Mouse (Mus musculus): Measurements from ENCODE around the gene Cd79b. TPM values are rescaled to one million over a fixed set of nuclear protein-coding genes. Genes with fewer than 3 reads are reported as not detected.

The Cd79b gene
- polyA plus RNA-seq, 1 experiment: 5.1 TPM

DNA sequence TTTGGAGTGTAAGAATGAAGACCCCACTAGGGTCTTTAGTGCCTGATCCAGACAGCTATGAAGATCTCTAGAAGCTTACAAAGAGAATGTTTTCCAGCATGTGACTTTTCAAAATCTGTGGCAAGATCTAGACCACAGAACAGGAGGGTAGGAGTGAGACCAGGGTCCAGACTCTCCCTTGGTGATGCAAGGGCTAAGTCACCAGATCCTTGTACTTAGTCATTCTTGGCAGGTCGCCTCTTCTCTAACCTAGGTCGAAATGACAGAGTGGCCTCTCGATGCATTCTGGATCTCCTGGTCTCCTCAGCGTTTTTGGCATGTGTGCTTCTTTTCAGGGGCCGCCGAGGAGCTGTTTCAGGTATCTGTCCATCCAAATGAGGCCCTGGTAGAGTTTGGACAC lies 32.1 kb downstream of the Cd79b start:
- Histone ChIP-seq H3K4me1 (ENCODE audit: control insufficient read depth, insufficient read depth, low read length) (peaks cover 21% of the 10 kb centered on the region), H3K4me3 (ENCODE audit: insufficient read depth, low read length) (no peak overlapping the region), H3K27ac (ENCODE audit: insufficient read depth, low read depth, low read length) (no peak overlapping the region)
- TF ChIP-seq POLR2A (IDR thresholded peaks at IDR 0.05; ENCODE audit: borderline replicate concordance, low read depth, low read length) (no peak), CTCF (IDR thresholded peaks at IDR 0.05; ENCODE audit: low read depth, low read length) (no peak)

DNA sequence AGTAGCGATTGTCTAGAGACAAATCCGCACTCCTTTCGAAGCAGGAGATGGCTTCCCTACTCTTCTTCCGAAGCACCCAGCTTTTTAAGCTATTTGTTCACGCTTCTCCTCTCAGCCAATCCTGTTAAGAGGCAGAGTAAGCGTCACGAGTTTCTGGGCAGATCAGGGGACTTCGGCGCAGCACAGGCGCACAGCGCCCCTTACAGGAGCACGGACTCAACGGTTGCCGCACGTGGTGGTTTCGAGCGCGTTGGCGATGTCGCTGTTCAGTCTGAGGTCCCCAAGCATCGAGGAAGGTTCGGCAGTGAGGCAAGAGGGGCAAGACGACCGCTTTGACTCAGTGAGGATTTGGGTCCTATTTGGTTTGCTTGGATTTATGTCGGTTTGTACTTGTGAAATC lies 38.1 kb downstream of the Cd79b start, which contains the start of gene Tcam1:
TSS of gene Tcam1 (plus strand) at position 219 of the 400 bp plus-strand sequence.
- no peak within 1 kb of the TSS for H3K4me3 ChIP-seq (ENCODE audit: insufficient read depth, low read length)

DNA sequence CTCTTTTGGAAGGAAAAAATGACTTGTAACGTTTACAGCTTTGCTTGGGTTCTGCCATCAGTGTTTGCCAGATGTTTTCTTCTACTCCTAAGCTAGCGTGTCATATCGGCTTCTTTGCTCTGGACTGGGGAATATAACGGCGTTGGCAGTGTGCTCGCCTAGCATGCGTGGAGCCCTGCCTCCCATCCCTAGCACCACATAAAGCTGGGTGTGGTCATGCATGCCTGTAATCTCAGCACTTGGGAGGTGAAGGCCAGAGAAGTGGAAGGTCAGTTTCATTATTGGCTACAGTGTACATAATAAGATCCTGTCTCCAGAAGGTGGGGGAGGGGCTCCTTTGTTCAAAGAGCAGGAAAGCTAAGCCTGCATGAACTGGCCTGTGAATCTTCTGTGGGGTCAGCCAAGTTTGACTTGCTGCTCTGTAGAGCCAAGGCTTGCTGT lies 39.6 kb downstream of the Cd79b start:
- TF ChIP-seq POLR2A (IDR thresholded peaks at IDR 0.05; ENCODE audit: borderline replicate concordance, low read depth, low read length) (no peak), CTCF (IDR thresholded peaks at IDR 0.05; ENCODE audit: low read depth, low read length) (no peak)
- Histone ChIP-seq H3K4me3 (ENCODE audit: insufficient read depth, low read length) (no peak overlapping the region), H3K27ac (ENCODE audit: insufficient read depth, low read depth, low read length) (no peak overlapping the region), H3K4me1 (ENCODE audit: control insufficient read depth, insufficient read depth, low read length) (peaks cover 23% of the 10 kb centered on the region)

More for the DNA sequence above, 38.1 kb downstream of the Cd79b start, which contains the start of gene Tcam1:
- H3K27ac ChIP-seq (ENCODE audit: insufficient read depth, low read depth, low read length): no peak within 1 kb of the TSS
- H3K4me1 ChIP-seq (ENCODE audit: control insufficient read depth, insufficient read depth, low read length): peaks cover 11% of the 10 kb centered on the region
- TF ChIP-seq POLR2A (IDR thresholded peaks at IDR 0.05; ENCODE audit: borderline replicate concordance, low read depth, low read length): no peak
- peak; percentile 56 for TF ChIP-seq CTCF (IDR thresholded peaks at IDR 0.05; ENCODE audit: low read depth, low read length)

DNA sequence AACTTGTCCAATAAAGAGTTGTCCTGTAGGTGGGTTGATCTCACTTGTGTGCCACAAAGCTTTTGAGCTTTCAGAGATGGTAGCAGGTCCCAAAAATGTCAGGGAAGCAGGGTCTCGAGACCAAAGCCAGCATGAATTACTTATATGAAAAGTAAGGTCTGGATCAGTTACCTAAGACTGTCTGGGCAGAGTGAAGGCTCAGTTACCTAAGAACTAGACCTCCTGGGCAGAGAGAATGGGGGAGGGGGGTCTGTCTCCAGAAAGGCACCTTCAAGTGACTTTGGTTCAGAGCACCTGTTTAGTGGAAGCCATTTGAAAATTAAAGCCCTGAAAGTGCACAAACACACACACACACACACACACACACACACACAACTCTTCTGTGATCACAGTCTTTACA lies 40.2 kb downstream of the Cd79b start:
- H3K4me3 ChIP-seq (ENCODE audit: insufficient read depth, low read length): no peak overlapping the region
- peaks cover 25% of the 10 kb centered on the region for H3K4me1 ChIP-seq (ENCODE audit: control insufficient read depth, insufficient read depth, low read length)
- TF ChIP-seq POLR2A (IDR thresholded peaks at IDR 0.05; ENCODE audit: borderline replicate concordance, low read depth, low read length) (no peak), CTCF (IDR thresholded peaks at IDR 0.05; ENCODE audit: low read depth, low read length) (no peak)
- H3K27ac ChIP-seq (ENCODE audit: insufficient read depth, low read depth, low read length): no peak overlapping the region

DNA sequence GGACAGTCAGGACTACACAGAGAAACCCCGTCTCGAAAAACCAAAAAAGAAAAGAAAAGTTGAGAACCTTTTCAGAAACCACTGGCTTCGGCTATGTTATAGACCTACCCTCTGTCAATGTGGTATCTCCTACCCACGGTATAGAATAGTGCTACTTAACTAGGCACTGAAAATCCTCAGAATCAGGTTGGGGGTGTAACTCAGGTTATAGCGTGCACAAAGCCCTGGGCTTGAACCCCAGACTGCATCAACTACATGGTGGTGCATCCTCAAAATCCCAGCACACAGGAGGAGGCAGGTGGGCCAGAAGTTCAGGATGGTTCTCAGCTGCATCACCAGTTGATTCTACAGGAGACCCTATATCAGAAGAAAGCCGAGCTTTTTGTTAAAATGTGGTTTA lies 40.8 kb downstream of the Cd79b start:
- peak overlapping the region; percentile 74; the same call in 1 of the 2 replicates for H3K4me3 ChIP-seq (ENCODE audit: insufficient read depth, low read length)
- H3K27ac ChIP-seq (ENCODE audit: insufficient read depth, low read depth, low read length): no peak overlapping the region
- TF ChIP-seq CTCF (IDR thresholded peaks at IDR 0.05; ENCODE audit: low read depth, low read length) (no peak), POLR2A (IDR thresholded peaks at IDR 0.05; ENCODE audit: borderline replicate concordance, low read depth, low read length) (no peak)
- H3K4me1 ChIP-seq (ENCODE audit: control insufficient read depth, insufficient read depth, low read length): peaks cover 30% of the 10 kb centered on the region

DNA sequence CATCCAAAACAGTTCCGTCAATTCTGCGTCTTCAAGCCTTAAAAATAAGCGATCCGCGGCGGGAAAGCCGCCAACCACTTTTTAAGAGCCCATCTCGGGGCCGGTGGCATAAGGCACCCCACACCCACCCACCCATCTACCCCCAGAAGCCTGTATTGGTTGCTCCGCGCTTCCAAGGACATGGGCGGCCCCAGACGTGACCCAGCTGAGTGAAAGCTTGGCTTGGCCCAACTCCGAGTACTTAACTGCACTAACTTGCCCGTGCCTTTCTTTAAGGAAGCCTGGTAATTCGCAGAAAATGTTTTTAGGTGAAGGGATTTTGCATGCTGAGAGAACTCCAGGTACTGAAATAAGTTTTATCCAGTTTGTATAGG lies 41.3 kb downstream of the Cd79b start:
- TF ChIP-seq POLR2A (IDR thresholded peaks at IDR 0.05; ENCODE audit: borderline replicate concordance, low read depth, low read length) (no peak), CTCF (IDR thresholded peaks at IDR 0.05; ENCODE audit: low read depth, low read length) (no peak)
- H3K27ac ChIP-seq (ENCODE audit: insufficient read depth, low read depth, low read length): peak overlapping the region; percentile 78
- H3K4me3 ChIP-seq (ENCODE audit: insufficient read depth, low read length): peak overlapping the region; percentile 74
- H3K4me1 ChIP-seq (ENCODE audit: control insufficient read depth, insufficient read depth, low read length): peaks cover 33% of the 10 kb centered on the region

DNA sequence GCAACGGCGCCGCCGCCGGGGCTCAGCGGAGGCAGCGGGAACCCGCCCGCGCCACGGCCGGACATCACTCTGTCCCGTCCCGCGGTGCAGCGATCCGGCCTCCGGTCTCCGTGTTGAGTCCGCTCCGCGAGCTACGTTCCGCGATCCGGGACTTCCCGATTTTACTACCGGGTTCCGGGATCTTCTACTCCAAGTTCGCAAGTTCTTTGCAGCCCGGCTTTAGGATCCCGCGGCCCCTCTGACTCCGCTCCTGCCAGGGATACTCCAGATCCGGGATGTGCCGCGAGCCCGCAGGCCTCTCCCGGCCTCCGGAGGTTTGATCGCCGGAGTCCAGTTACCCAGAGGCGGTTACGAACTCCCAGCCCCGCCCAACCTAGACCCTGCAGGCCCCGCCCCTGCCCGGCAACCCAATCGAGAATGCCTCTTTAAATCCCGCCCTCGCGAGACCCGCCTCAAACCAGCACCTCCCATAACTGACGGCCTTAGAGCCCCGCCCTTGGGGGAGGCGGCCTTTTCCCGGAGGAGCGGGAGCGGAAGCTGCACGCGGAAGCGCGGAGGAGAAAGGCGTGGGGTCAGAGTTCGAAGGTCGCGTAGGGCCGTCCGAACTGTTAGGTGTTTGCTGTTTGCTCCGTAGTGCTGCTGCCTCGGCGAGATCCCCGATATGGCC lies 41.8 kb downstream of the Cd79b start, which contains the start of gene Smarcd2:
TSS of gene Smarcd2 (minus strand) at position 329 of the 667 bp plus-strand sequence.
- TF ChIP-seq CTCF (IDR thresholded peaks at IDR 0.05; ENCODE audit: low read depth, low read length) (no peak), POLR2A (IDR thresholded peaks at IDR 0.05; ENCODE audit: borderline replicate concordance, low read depth, low read length) (0 out of 2 replicates have a peak, but pooled peaks have one; percentile 46)
- Histone ChIP-seq H3K4me1 (ENCODE audit: control insufficient read depth, insufficient read depth, low read length) (peaks cover 36% of the 10 kb centered on the region), H3K27ac (ENCODE audit: insufficient read depth, low read depth, low read length) (peak within 1 kb of the TSS; percentile 78)

DNA sequence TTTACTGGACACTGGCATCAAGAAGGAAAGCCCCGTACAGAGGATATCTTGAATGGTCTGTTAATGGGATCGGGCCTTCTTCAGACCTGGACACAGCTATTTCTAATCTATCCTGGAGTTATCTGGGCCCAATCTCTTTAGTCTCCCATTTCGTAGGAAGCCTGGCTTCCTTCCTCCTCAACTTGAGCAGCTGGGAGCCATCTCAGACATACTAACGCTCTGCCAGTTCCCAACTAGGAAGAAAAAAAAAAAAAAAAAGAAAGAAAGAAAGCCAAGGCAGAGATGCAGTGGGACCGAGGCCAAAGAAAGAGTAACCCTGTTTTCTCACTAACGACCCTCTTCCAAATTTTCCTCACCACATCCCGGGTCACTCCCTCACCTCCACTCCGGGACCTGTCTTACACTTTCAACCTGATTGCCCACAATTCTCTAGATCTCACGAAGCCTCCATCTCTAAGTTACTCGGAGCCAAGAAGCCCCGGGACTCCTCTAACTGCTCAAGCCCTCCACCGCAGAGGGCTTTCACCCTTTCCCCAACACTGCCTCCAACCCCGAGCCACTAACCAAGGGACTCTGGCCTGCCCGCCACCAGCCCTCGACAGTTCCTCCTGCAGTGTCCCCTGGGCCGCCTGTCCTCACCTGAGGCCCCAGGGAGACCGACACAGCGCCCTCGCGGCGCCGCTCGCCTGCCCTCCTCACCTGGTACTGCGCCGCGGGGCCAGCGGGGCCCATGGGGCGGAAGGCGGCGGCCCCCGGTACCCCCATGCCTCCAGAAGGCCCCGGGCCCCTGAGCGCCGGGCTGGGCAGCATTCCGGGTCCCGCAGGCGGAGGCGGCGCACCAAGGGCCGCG lies 42.5 kb downstream of the Cd79b start:
- peaks cover 36% of the 10 kb centered on the region for H3K4me1 ChIP-seq (ENCODE audit: control insufficient read depth, insufficient read depth, low read length)

More for the DNA sequence above, 41.8 kb downstream of the Cd79b start, which contains the start of gene Smarcd2:
- peak within 1 kb of the TSS; percentile 74 for H3K4me3 ChIP-seq (ENCODE audit: insufficient read depth, low read length)

DNA sequence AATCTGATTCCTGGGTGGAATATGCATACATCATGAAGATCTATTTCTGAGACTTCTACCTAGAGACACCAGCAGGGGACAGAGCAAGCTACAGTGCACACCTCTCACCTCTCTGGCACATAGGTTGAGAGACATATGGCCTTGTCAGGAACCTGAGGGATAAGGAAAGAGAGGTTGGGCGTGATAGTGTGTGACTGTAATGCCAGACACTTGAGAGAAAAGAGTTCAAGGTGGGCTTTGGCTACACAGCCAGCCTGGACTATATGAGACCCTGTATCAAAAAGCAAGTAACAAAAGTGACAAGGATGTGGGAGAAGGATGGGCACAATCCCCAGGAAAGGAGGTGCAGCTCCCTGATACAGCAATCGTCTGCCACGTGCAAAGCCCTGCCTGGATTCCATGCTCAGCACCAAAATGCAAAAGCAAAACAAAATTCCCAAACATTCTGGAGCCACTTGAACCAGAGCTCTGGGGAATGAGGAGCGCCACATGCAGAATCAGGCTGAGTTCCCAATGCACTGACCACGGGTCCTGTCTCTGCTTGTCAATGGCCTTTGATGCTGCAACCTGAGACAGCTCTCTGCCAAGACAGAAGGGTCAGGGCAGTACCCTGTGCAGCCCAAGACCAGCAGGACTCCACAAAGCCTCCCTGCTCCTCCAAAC lies 43.3 kb downstream of the Cd79b start:
- 0 out of 2 replicates have a peak overlapping the region, but pooled peaks have one; percentile 76 for H3K27ac ChIP-seq (ENCODE audit: insufficient read depth, low read depth, low read length)
- TF ChIP-seq CTCF (IDR thresholded peaks at IDR 0.05; ENCODE audit: low read depth, low read length) (no peak), POLR2A (IDR thresholded peaks at IDR 0.05; ENCODE audit: borderline replicate concordance, low read depth, low read length) (no peak)
- H3K4me1 ChIP-seq (ENCODE audit: control insufficient read depth, insufficient read depth, low read length): peaks cover 36% of the 10 kb centered on the region
- H3K4me3 ChIP-seq (ENCODE audit: insufficient read depth, low read length): peak overlapping the region; percentile 74

More for the DNA sequence above, 42.5 kb downstream of the Cd79b start:
- H3K4me3 ChIP-seq (ENCODE audit: insufficient read depth, low read length): peak overlapping the region; percentile 74
- peak overlapping the region; percentile 76 for H3K27ac ChIP-seq (ENCODE audit: insufficient read depth, low read depth, low read length)
- TF ChIP-seq CTCF (IDR thresholded peaks at IDR 0.05; ENCODE audit: low read depth, low read length): no peak
- TF ChIP-seq POLR2A (IDR thresholded peaks at IDR 0.05; ENCODE audit: borderline replicate concordance, low read depth, low read length): no peak
